Mouse (Mus musculus): ENCODE results near the gene Tnfrsf13c. TPM values are rescaled to one million over a fixed set of nuclear protein-coding genes. Genes with fewer than 3 reads are reported as not detected.

The Tnfrsf13c gene
- polyA plus RNA-seq, 1 experiment from 2014 or later = not detected

- no peaks in the 10 kb centered on the region; the same call in 1 of the 2 replicates for H3K36me3 ChIP-seq
- no peaks in the 10 kb centered on the region for H3K9me3 ChIP-seq
- H3K4me1 ChIP-seq (replicated peaks) = peaks cover 2% of the 10 kb centered on the region
- no peak overlapping the region for H3K4me3 ChIP-seq (replicated peaks)
- ATAC-seq = no peak
- WGBS = 37% methylated on average over 11 of the region's 11 CpGs
- H3K4me2 ChIP-seq (replicated peaks) = no peak overlapping the region
- H3K9ac ChIP-seq (replicated peaks) = 0 out of 2 replicates have a peak overlapping the region, but pooled peaks have one; percentile 17
- H3K27me3 ChIP-seq = peaks cover 11% of the 10 kb centered on the region
- H3K27ac ChIP-seq = no peak overlapping the region
These were observed 5.4 kb upstream of the Tnfrsf13c start for GRCm38 (mm10) chr15:82229542-82230045.

- Histone ChIP-seq H3K4me3 (replicated peaks) (no peak overlapping the region), H3K36me3 (no peaks in the 10 kb centered on the region), H3K27me3 (peaks cover 26% of the 10 kb centered on the region), H3K4me1 (replicated peaks) (peaks cover 16% of the 10 kb centered on the region), H3K27ac (no peak overlapping the region), H3K9me3 (no peaks in the 10 kb centered on the region), H3K9ac (replicated peaks) (no peak overlapping the region), H3K4me2 (replicated peaks) (no peak overlapping the region)
- no peak for ATAC-seq
- WGBS = 92% methylated on average over 5 of the region's 5 CpGs
These were observed 1.6 kb upstream of the Tnfrsf13c start for GRCm38 (mm10) chr15:82225769-82226168.

GRCm38 (mm10) chr15:82224602-82225215 is 540 bp upstream of the Tnfrsf13c start:
- H3K27me3 ChIP-seq = peaks cover 26% of the 10 kb centered on the region
- ATAC-seq = peak; percentile 38
- peak overlapping the region; percentile 34; the same call in 1 of the 2 replicates for H3K4me3 ChIP-seq (replicated peaks)

GRCm38 (mm10) chr15:82223251-82223650 is 918 bp downstream of the Tnfrsf13c start:
- peak; percentile 12; the same call in 1 of the 2 replicates for ATAC-seq
- 52% methylated on average over 6 of the region's 7 CpGs for WGBS
- no peak overlapping the region for H3K9ac ChIP-seq (replicated peaks)
- H3K4me2 ChIP-seq (replicated peaks) = no peak overlapping the region
- peaks cover 26% of the 10 kb centered on the region for H3K27me3 ChIP-seq
- peaks cover 22% of the 10 kb centered on the region for H3K4me1 ChIP-seq (replicated peaks)
- H3K4me3 ChIP-seq (replicated peaks) = no peak overlapping the region
- no peaks in the 10 kb centered on the region for H3K36me3 ChIP-seq
- H3K27ac ChIP-seq = no peak overlapping the region
- no peaks in the 10 kb centered on the region for H3K9me3 ChIP-seq

More at GRCm38 (mm10) chr15:82224602-82225215, 540 bp upstream of the Tnfrsf13c start:
- H3K9ac ChIP-seq (replicated peaks) = no peak overlapping the region; the same call in 1 of the 2 replicates
- WGBS = 41% methylated on average over 7 of the region's 7 CpGs
- H3K9me3 ChIP-seq = no peaks in the 10 kb centered on the region
- H3K4me1 ChIP-seq (replicated peaks) = peaks cover 18% of the 10 kb centered on the region
- H3K27ac ChIP-seq = no peak overlapping the region
- no peaks in the 10 kb centered on the region for H3K36me3 ChIP-seq
- peak overlapping the region; percentile 63 for H3K4me2 ChIP-seq (replicated peaks)

GRCm38 (mm10) chr15:82221104-82221860 is 2.9 kb downstream of the Tnfrsf13c start:
- H3K4me3 ChIP-seq (replicated peaks) = no peak overlapping the region
- no peak for ATAC-seq
- 68% methylated on average over 14 of the region's 14 CpGs for WGBS
- no peaks in the 10 kb centered on the region for H3K36me3 ChIP-seq
- H3K27me3 ChIP-seq = peaks cover 34% of the 10 kb centered on the region
- H3K9ac ChIP-seq (replicated peaks) = no peak overlapping the region
- no peaks in the 10 kb centered on the region for H3K9me3 ChIP-seq
- peaks cover 34% of the 10 kb centered on the region for H3K4me1 ChIP-seq (replicated peaks)
- H3K4me2 ChIP-seq (replicated peaks) = no peak overlapping the region
- no peak overlapping the region for H3K27ac ChIP-seq

GRCm38 (mm10) chr15:82220003-82220675 is 4.0 kb downstream of the Tnfrsf13c start:
- peaks cover 40% of the 10 kb centered on the region for H3K27me3 ChIP-seq
- no peaks in the 10 kb centered on the region for H3K36me3 ChIP-seq
- H3K4me3 ChIP-seq (replicated peaks) = no peak overlapping the region
- H3K9me3 ChIP-seq = no peaks in the 10 kb centered on the region
- no peak for ATAC-seq
- H3K4me1 ChIP-seq (replicated peaks) = peaks cover 38% of the 10 kb centered on the region
- H3K27ac ChIP-seq = no peak overlapping the region
- no peak overlapping the region for H3K4me2 ChIP-seq (replicated peaks)
- H3K9ac ChIP-seq (replicated peaks) = no peak overlapping the region
- 56% methylated on average over 12 of the region's 12 CpGs for WGBS

- H3K27me3 ChIP-seq = peaks cover 38% of the 10 kb centered on the region
These were observed 5.1 kb downstream of the Tnfrsf13c start for GRCm38 (mm10) chr15:82218778-82219666.

GRCm38 (mm10) chr15:82217980-82218379 is 6.2 kb downstream of the Tnfrsf13c start:
- Histone ChIP-seq H3K36me3 (no peaks in the 10 kb centered on the region), H3K9ac (replicated peaks) (no peak overlapping the region), H3K27me3 (peaks cover 42% of the 10 kb centered on the region), H3K4me1 (replicated peaks) (peaks cover 26% of the 10 kb centered on the region), H3K4me2 (replicated peaks) (no peak overlapping the region), H3K27ac (no peak overlapping the region), H3K4me3 (replicated peaks) (no peak overlapping the region), H3K9me3 (no peaks in the 10 kb centered on the region)
- 26% methylated on average over 9 of the region's 9 CpGs for WGBS
- no peak for ATAC-seq

More at GRCm38 (mm10) chr15:82218778-82219666, 5.1 kb downstream of the Tnfrsf13c start:
- peaks cover 31% of the 10 kb centered on the region for H3K4me1 ChIP-seq (replicated peaks)
- H3K9me3 ChIP-seq = no peaks in the 10 kb centered on the region
- no peaks in the 10 kb centered on the region for H3K36me3 ChIP-seq
- no peak overlapping the region for H3K4me3 ChIP-seq (replicated peaks)
- no peak for ATAC-seq
- WGBS = 84% methylated on average over 26 of the region's 26 CpGs
- no peak overlapping the region for H3K9ac ChIP-seq (replicated peaks)
- no peak overlapping the region for H3K27ac ChIP-seq
- H3K4me2 ChIP-seq (replicated peaks) = no peak overlapping the region

- H3K27me3 ChIP-seq = peaks cover 48% of the 10 kb centered on the region
- no peaks in the 10 kb centered on the region for H3K36me3 ChIP-seq
- peaks cover 35% of the 10 kb centered on the region for H3K4me1 ChIP-seq (replicated peaks)
- no peak overlapping the region for H3K4me2 ChIP-seq (replicated peaks)
- no peak overlapping the region for H3K27ac ChIP-seq
- no peak overlapping the region for H3K4me3 ChIP-seq (replicated peaks)
- no peaks in the 10 kb centered on the region for H3K9me3 ChIP-seq
- WGBS = 8% methylated on average over 7 of the region's 7 CpGs
- ATAC-seq = no peak
- no peak overlapping the region for H3K9ac ChIP-seq (replicated peaks)
These were observed 7.1 kb downstream of the Tnfrsf13c start for GRCm38 (mm10) chr15:82217039-82217438.

GRCm38 (mm10) chr15:82216142-82216827 is 7.9 kb downstream of the Tnfrsf13c start:
- peaks cover 42% of the 10 kb centered on the region for H3K4me1 ChIP-seq (replicated peaks)
- no peak overlapping the region for H3K4me2 ChIP-seq (replicated peaks)
- peaks cover 56% of the 10 kb centered on the region for H3K27me3 ChIP-seq
- H3K36me3 ChIP-seq = no peaks in the 10 kb centered on the region
- WGBS = 43% methylated on average over 20 of the region's 20 CpGs
- H3K27ac ChIP-seq = no peak overlapping the region
- ATAC-seq = no peak
- no peaks in the 10 kb centered on the region for H3K9me3 ChIP-seq
- H3K4me3 ChIP-seq (replicated peaks) = no peak overlapping the region
- H3K9ac ChIP-seq (replicated peaks) = no peak overlapping the region
